8 mouse cellular contexts compared by ENCODE assay signal in the genomic region with DNA sequence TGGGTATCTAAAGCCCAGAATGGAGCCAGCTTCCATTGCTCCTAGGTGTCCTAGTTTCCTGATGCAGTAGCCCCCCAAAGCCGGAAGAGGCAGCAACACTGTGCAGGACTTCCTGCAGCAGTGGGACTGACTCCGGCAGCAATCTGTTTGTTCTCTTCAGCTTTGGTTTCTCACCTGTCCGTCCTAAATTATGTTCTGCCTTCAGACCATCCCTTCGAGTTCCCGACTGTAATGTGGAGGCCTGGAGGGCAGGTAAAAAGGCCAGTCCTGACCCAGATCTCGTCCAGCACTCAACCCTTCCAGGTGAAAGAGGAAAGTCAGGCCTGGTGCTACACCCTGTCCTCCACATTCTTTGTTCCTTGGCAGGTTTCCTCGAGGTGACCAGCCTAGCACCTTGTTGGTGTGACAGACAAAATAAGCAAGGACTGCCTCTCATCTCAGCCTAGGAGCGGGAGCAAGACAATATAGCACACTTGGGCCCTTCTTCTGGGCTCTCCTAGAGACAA. TPM values are rescaled to one million over a fixed set of nuclear protein-coding genes. Genes with fewer than 3 reads are reported as not detected.
A peak's percentile ranks its signal among the peaks of the same experiment; 100 is the strongest.
DNase-seq lines count a peak whose midpoint lies in the region; ATAC-seq lines count a peak whose summit lies in the region.

No protein-coding gene starts in this region.

- peak overlapping the region; percentile 75 for H3K4me2 ChIP-seq in heart, embryonic 12.5 days
- H3K4me2 ChIP-seq in liver, embryonic 13.5 days, result peak overlapping the region; percentile 3; the same call in 1 of the 2 replicates
- peak overlapping the region; percentile 26 for H3K4me2 ChIP-seq in stomach, embryonic 15.5 days

- H3K36me3 ChIP-seq in heart, embryonic 12.5 days, result no peaks in the 10 kb centered on the region
- H3K36me3 ChIP-seq in liver, embryonic 13.5 days, result no peaks in the 10 kb centered on the region
- no peaks in the 10 kb centered on the region for H3K36me3 ChIP-seq in stomach, embryonic 15.5 days

- H3K4me1 ChIP-seq in heart, embryonic 12.5 days (replicated peaks), result peaks cover 82% of the 10 kb centered on the region
- H3K4me1 ChIP-seq in liver, embryonic 13.5 days (replicated peaks), result peaks cover 85% of the 10 kb centered on the region
- peaks cover 77% of the 10 kb centered on the region for H3K4me1 ChIP-seq in stomach, embryonic 15.5 days

- WGBS in heart, embryonic 12.5 days, result 25% methylated on average over 8 of the region's 8 CpGs
- 55% methylated on average over 8 of the region's 8 CpGs for WGBS in liver, embryonic 13.5 days (ENCODE audit: insufficient replicate concordance)
- 34% methylated on average over 8 of the region's 8 CpGs for WGBS in stomach, embryonic 15.5 days

- peak overlapping the region; percentile 74 for H3K9ac ChIP-seq in heart, embryonic 12.5 days
- peak overlapping the region; percentile 36; the same call in 1 of the 2 replicates for H3K9ac ChIP-seq in liver, embryonic 13.5 days
- no peak overlapping the region for H3K9ac ChIP-seq in stomach, embryonic 15.5 days

- no peaks in the 10 kb centered on the region for H3K27me3 ChIP-seq in heart, embryonic 12.5 days (replicated peaks)
- peaks cover 62% of the 10 kb centered on the region for H3K27me3 ChIP-seq in liver, embryonic 13.5 days
- no peaks in the 10 kb centered on the region for H3K27me3 ChIP-seq in stomach, embryonic 15.5 days (replicated peaks)

- no peak overlapping the region for H3K4me3 ChIP-seq in heart, embryonic 12.5 days
- no peak overlapping the region for H3K4me3 ChIP-seq in liver, embryonic 13.5 days (replicated peaks)
- no peak overlapping the region for H3K4me3 ChIP-seq in stomach, embryonic 15.5 days (replicated peaks)

- peak overlapping the region; percentile 95 for H3K27ac ChIP-seq in heart, embryonic 12.5 days (ENCODE audit: poor library complexity, severe bottlenecking)
- H3K27ac ChIP-seq in liver, embryonic 13.5 days, result peak overlapping the region; percentile 67
- H3K27ac ChIP-seq in stomach, embryonic 15.5 days, result peak overlapping the region; percentile 96

- DNase-seq in embryo, embryonic 11 days, result peak; percentile 54
- DNase-seq in embryo, embryonic 10 days (ENCODE audit: low spot score), result no peak
- peak; percentile 65 for DNase-seq in ES-CJ7 (ENCODE audit: low read depth, low spot score)
- DNase-seq in liver, embryonic 13.5 days, result no peak
- no peak for DNase-seq in MN1 (ENCODE audit: low spot score)
- no peak for DNase-seq in urinary bladder, postnatal 4 days (ENCODE audit: low spot score in 2 of 2)

- ATAC-seq in heart, embryonic 12.5 days (ENCODE audit: insufficient number of reproducible peaks, low FRiP score), result no peak
- ATAC-seq in liver, embryonic 13.5 days (ENCODE audit: low read depth), result no peak
- no peak for ATAC-seq in stomach, embryonic 15.5 days (ENCODE audit: insufficient read depth, low FRiP score, low read depth)

- H3K9me3 ChIP-seq in heart, embryonic 12.5 days (replicated peaks), result no peaks in the 10 kb centered on the region
- no peaks in the 10 kb centered on the region for H3K9me3 ChIP-seq in liver, embryonic 13.5 days (replicated peaks)
- H3K9me3 ChIP-seq in stomach, embryonic 15.5 days, result no peaks in the 10 kb centered on the region

RNA-seq across cellular contexts. Expression of gene Irf2bpl, which starts 6.3 kb away (rescaled TPM):
- 57.8 and 59.5 TPM in 2 replicates for polyA plus RNA-seq in heart, embryonic 12.5 days (2016; fragmentation: Nextera tagmentation; extraction: Ambion mirVana)
- polyA plus RNA-seq in liver, embryonic 13.5 days (2015; fragmentation: Nextera tagmentation; extraction: Ambion mirVana), result 2.8 and 3.0 TPM in 2 replicates
- polyA plus RNA-seq in stomach, embryonic 15.5 days (2015; fragmentation: Nextera tagmentation; extraction: Ambion mirVana), result 28.4 and 29.3 TPM in 2 replicates

RNA-seq across cellular contexts. Expression of gene Cipc, which starts 56.0 kb away (rescaled TPM):
- 28.9 and 29.3 TPM in 2 replicates for polyA plus RNA-seq in heart, embryonic 12.5 days (2016; fragmentation: Nextera tagmentation; extraction: Ambion mirVana)
- 11.6 and 13.6 TPM in 2 replicates for polyA plus RNA-seq in liver, embryonic 13.5 days (2015; fragmentation: Nextera tagmentation; extraction: Ambion mirVana)
- 15.4 and 15.7 TPM in 2 replicates for polyA plus RNA-seq in stomach, embryonic 15.5 days (2015; fragmentation: Nextera tagmentation; extraction: Ambion mirVana)

Comparison
In these comparisons a context has a peak if more than half of its experiments do, and no peak if none do; other contexts are left out.
1. DNase-seq: peak in embryo, embryonic 11 days (single experiment) and ES-CJ7 (single experiment); none in embryo, embryonic 10 days (single experiment), liver, embryonic 13.5 days (single experiment), MN1 (single experiment) and urinary bladder, postnatal 4 days (0 of 2).
2. H3K4me2 ChIP-seq: peak in every context shown above with its lines; median percentile 75 in heart, embryonic 12.5 days; 26 in stomach, embryonic 15.5 days; 3 in liver, embryonic 13.5 days.
3. Peak in every context shown above with its lines, with median percentiles within 50 percentile points of each other: H3K27ac ChIP-seq.